Mouse (Mus musculus): ENCODE data around the gene Disp1. TPM values are rescaled to one million over a fixed set of nuclear protein-coding genes. Genes with fewer than 3 reads are reported as not detected.

The Disp1 gene
- polyA plus RNA-seq (2014; fragmentation: Nextera tagmentation; extraction: Ambion mirVana), result 4.4 and 5.5 TPM in 2 replicates

DNA sequence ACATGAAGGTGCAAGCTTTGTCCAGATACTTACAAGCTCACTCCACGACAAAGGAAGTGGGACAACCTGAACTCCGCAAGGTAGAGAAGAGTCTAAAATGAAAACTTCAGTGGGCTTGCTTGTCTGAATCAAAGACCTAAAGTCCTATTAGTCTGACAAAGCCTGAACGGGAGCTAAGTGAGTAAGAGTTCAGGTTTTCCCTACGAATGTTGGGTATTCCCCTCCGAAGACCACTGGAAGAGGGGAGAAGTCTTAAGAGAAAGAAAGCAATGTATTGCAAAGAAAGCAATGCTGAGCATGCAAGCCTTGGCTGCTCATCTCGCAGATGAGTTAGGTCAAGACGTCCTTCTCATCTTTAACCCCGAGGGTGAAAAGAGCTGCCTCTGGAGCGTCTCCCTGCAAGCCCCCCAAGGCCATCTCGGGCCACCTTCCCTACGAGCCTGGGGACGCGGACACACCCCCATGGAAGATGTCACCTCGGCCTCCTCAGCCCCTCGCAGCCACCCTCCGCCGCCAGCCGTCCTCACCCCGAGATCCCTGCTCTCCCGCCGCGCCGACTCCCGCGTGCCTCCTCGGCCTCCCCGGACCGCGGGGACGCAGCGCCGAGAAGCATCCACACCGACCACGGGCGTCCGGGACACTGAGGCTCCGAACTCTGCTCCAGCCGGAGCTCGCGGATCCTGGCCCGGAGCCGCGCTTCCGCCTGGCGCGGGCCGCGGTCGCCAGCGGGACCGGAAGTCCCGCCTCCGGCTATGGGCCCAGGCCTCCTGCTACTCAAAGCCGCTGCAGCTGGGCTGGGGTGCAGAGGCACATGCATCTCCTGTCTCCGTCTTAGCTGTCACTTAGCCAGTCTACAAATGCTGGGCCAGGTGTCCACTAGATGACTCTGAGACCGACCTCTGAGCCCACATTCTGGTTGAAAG lies at the start of gene Disp1:
TSS of gene Disp1 (minus strand) at position 727 of the 923 bp plus-strand sequence.
- Histone ChIP-seq H3K4me2 (ENCODE audit: low read length) (peak within 1 kb of the TSS; percentile 75), H3K9me3 (replicated peaks; ENCODE audit: control insufficient read depth, low read length) (no peaks in the 10 kb centered on the region), H3K4me1 (ENCODE audit: control insufficient read depth, insufficient read depth, low read length) (no peaks in the 10 kb centered on the region), H3K27ac (ENCODE audit: low read depth, low read length) (0 out of 2 replicates have a peak within 1 kb of the TSS, but pooled peaks have one; percentile 28), H3K36me3 (ENCODE audit: control insufficient read depth, insufficient read depth, low read length) (no peaks in the 10 kb centered on the region), H3K4me3 (ENCODE audit: low read depth, low read length) (peak within 1 kb of the TSS; percentile 73), H3K9ac (ENCODE audit: low read length) (peak within 1 kb of the TSS; percentile 94), H3K27me3 (replicated peaks; ENCODE audit: control insufficient read depth, insufficient read depth, low read length) (no peaks in the 10 kb centered on the region)
- WGBS, result 3% methylated on average over 56 of the region's 56 CpGs
- ATAC-seq (peak; percentile 95), DNase-seq (ENCODE audit: low spot score) (peak; percentile 86)

DNA sequence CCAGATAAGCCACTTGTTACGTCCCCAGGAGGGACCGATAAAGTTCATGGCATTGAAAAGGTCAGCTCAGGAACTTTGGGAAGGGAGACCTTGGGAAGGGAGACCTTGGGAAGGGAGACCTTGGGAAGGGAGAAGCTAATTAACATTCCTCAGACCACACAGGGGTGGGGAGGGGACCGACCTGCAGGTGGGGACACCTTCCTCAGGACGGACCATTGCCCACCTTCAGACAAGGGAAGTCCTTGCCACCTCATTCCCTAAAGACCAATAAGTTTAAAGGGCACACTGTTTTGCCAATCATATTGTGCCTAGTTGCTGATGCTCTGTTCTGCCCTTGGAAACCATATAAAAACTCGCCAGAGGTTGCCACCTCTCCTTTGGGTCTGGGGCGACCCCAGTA lies 46.3 kb upstream of the Disp1 start:
- no peak overlapping the region for H3K27ac ChIP-seq (ENCODE audit: low read depth, low read length)
- H3K27me3 ChIP-seq (replicated peaks; ENCODE audit: control insufficient read depth, insufficient read depth, low read length), result no peaks in the 10 kb centered on the region
- H3K4me2 ChIP-seq (ENCODE audit: low read length), result no peak overlapping the region
- WGBS, result 76% methylated on average over 6 of the region's 6 CpGs
- H3K9ac ChIP-seq (ENCODE audit: low read length), result no peak overlapping the region
- H3K36me3 ChIP-seq (ENCODE audit: control insufficient read depth, insufficient read depth, low read length), result no peaks in the 10 kb centered on the region
- no peak for ATAC-seq
- no peak for DNase-seq (ENCODE audit: low spot score)
- no peaks in the 10 kb centered on the region for H3K4me1 ChIP-seq (ENCODE audit: control insufficient read depth, insufficient read depth, low read length)
- H3K4me3 ChIP-seq (ENCODE audit: low read depth, low read length), result no peak overlapping the region
- H3K9me3 ChIP-seq (replicated peaks; ENCODE audit: control insufficient read depth, low read length), result no peaks in the 10 kb centered on the region

- ATAC-seq (no peak), DNase-seq (ENCODE audit: low spot score) (no peak)
- no peaks in the 10 kb centered on the region for H3K9me3 ChIP-seq (replicated peaks; ENCODE audit: control insufficient read depth, low read length)
- no peaks in the 10 kb centered on the region for H3K36me3 ChIP-seq (ENCODE audit: control insufficient read depth, insufficient read depth, low read length)
- H3K4me1 ChIP-seq (ENCODE audit: control insufficient read depth, insufficient read depth, low read length), result no peaks in the 10 kb centered on the region
- no peaks in the 10 kb centered on the region for H3K27me3 ChIP-seq (replicated peaks; ENCODE audit: control insufficient read depth, insufficient read depth, low read length)
- H3K4me2 ChIP-seq (ENCODE audit: low read length), result no peak overlapping the region
- WGBS, result 78% methylated on average over 14 of the region's 14 CpGs
- no peak overlapping the region for H3K27ac ChIP-seq (ENCODE audit: low read depth, low read length)
- no peak overlapping the region for H3K9ac ChIP-seq (ENCODE audit: low read length)
- no peak overlapping the region for H3K4me3 ChIP-seq (ENCODE audit: low read depth, low read length)
These were observed 44.7 kb upstream of the Disp1 start for GRCm38 (mm10) chr1:183265921-183266467.

DNA sequence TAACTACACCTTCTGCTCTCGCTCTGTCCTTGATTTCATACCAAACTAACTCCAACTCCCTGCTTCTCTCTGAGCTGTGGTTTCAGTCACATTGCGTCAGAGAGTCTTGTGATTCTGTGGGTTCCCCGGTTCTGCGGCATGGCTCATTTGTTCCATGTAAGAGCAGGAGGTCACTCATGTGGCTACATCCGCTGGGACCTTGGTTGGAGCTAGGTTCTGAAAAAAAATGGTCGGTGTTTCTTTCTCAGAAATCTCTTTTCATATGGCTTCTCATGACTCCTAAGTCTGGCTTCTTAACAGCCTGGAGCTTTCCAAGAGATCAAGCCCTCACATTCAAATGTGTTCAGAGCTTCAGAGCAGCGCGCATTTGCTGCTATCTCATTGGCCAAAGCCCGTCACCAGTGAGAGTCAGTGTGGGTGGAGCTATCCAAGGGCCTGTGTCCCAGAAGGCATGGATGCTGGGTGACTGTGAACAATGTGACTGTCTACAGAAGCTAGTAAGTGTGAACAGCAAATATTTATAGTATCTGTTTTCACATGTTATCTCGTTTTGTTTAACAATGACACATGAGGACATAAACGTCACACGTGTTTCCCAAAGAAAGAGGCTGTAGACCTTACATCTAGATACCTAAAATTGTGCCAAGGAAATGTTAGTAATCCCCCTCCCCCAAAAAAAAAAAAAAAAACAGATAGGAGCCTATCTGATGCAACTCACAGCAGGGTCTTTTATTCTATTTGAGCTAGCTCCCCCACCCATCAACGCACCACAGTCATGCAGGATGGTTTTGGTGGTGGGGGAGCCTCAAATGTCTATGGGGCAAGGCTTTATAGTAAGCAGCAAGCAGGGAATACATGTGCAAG lies 43.1 kb upstream of the Disp1 start:
- no peak overlapping the region for H3K27ac ChIP-seq (ENCODE audit: low read depth, low read length)
- 84% methylated on average over 13 of the region's 13 CpGs for WGBS

DNA sequence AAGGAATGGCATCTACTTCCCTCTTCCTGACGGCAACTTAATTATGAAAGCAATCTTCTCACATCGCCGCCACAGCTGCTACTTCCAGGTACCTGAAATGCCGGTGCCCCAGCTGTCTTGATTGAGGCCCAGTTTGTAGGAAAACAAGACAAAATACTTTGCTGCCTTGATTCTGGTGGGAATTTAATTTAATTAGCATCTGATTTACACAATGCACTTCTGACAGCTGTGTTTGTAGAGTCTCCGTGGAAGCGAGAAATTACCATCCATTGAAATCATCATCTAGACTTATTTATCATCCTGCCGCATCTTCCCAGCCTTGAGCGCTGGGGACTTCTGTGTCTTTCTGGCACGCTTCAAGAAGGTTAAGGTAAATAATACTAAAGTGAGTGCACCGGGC lies 31.3 kb upstream of the Disp1 start:
- DNase-seq (ENCODE audit: low spot score) (peak; percentile 57), ATAC-seq (0 out of 2 replicates have a peak, but pooled peaks have one; percentile 37)
- no peak overlapping the region for H3K9ac ChIP-seq (ENCODE audit: low read length)
- no peak overlapping the region for H3K27ac ChIP-seq (ENCODE audit: low read depth, low read length)
- H3K4me1 ChIP-seq (ENCODE audit: control insufficient read depth, insufficient read depth, low read length), result 0 out of 2 replicates have a peak, but pooled peaks cover 2% of the 10 kb centered on the region
- H3K4me3 ChIP-seq (ENCODE audit: low read depth, low read length), result no peak overlapping the region
- H3K27me3 ChIP-seq (replicated peaks; ENCODE audit: control insufficient read depth, insufficient read depth, low read length), result no peaks in the 10 kb centered on the region
- 45% methylated on average over 10 of the region's 10 CpGs for WGBS
- no peaks in the 10 kb centered on the region for H3K36me3 ChIP-seq (ENCODE audit: control insufficient read depth, insufficient read depth, low read length)
- H3K9me3 ChIP-seq (replicated peaks; ENCODE audit: control insufficient read depth, low read length), result no peaks in the 10 kb centered on the region
- H3K4me2 ChIP-seq (ENCODE audit: low read length), result no peak overlapping the region

More for the DNA sequence above, 43.1 kb upstream of the Disp1 start:
- Histone ChIP-seq H3K36me3 (ENCODE audit: control insufficient read depth, insufficient read depth, low read length) (no peaks in the 10 kb centered on the region), H3K27me3 (replicated peaks; ENCODE audit: control insufficient read depth, insufficient read depth, low read length) (no peaks in the 10 kb centered on the region), H3K9ac (ENCODE audit: low read length) (no peak overlapping the region), H3K4me3 (ENCODE audit: low read depth, low read length) (no peak overlapping the region), H3K4me2 (ENCODE audit: low read length) (no peak overlapping the region), H3K4me1 (ENCODE audit: control insufficient read depth, insufficient read depth, low read length) (no peaks in the 10 kb centered on the region), H3K9me3 (replicated peaks; ENCODE audit: control insufficient read depth, low read length) (no peaks in the 10 kb centered on the region)
- ATAC-seq, result no peak
- DNase-seq (ENCODE audit: low spot score), result peak; percentile 11

- H3K4me3 ChIP-seq (ENCODE audit: low read depth, low read length), result no peak overlapping the region
- ATAC-seq, result no peak
- H3K9me3 ChIP-seq (replicated peaks; ENCODE audit: control insufficient read depth, low read length), result no peaks in the 10 kb centered on the region
- no peaks in the 10 kb centered on the region for H3K27me3 ChIP-seq (replicated peaks; ENCODE audit: control insufficient read depth, insufficient read depth, low read length)
- no peak overlapping the region for H3K27ac ChIP-seq (ENCODE audit: low read depth, low read length)
- H3K4me2 ChIP-seq (ENCODE audit: low read length), result no peak overlapping the region
- H3K9ac ChIP-seq (ENCODE audit: low read length), result no peak overlapping the region
- no peaks in the 10 kb centered on the region for H3K36me3 ChIP-seq (ENCODE audit: control insufficient read depth, insufficient read depth, low read length)
- 72% methylated on average over 2 of the region's 2 CpGs for WGBS
- 0 out of 2 replicates have a peak, but pooled peaks cover 2% of the 10 kb centered on the region for H3K4me1 ChIP-seq (ENCODE audit: control insufficient read depth, insufficient read depth, low read length)
- DNase-seq (ENCODE audit: low spot score), result no peak
These were observed 30.5 kb upstream of the Disp1 start for GRCm38 (mm10) chr1:183251818-183252217.

DNA sequence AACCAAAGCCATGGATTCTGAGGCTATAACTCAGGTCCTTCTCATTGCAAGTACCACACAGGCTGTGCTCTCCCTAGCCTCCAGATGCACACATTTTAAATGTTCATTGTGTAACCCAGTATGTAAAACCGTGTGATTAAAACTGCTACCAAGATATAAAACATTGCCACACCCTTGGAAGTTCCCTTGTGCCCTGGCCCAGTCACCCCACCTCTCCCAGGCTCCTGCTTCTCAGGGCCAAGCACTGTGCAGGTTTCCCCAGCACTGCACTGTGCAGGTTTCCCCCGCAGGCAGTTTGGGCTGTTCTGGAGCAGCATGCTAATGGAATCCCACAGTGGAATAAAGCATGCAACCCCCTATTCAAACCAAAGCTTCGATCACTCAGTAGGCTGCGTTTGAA lies 29.3 kb upstream of the Disp1 start:
- Histone ChIP-seq H3K27me3 (replicated peaks; ENCODE audit: control insufficient read depth, insufficient read depth, low read length) (no peaks in the 10 kb centered on the region), H3K9ac (ENCODE audit: low read length) (no peak overlapping the region), H3K36me3 (ENCODE audit: control insufficient read depth, insufficient read depth, low read length) (no peaks in the 10 kb centered on the region), H3K4me3 (ENCODE audit: low read depth, low read length) (no peak overlapping the region), H3K27ac (ENCODE audit: low read depth, low read length) (no peak overlapping the region), H3K9me3 (replicated peaks; ENCODE audit: control insufficient read depth, low read length) (no peaks in the 10 kb centered on the region), H3K4me2 (ENCODE audit: low read length) (no peak overlapping the region), H3K4me1 (ENCODE audit: control insufficient read depth, insufficient read depth, low read length) (0 out of 2 replicates have a peak, but pooled peaks cover 2% of the 10 kb centered on the region)
- ATAC-seq (no peak), DNase-seq (ENCODE audit: low spot score) (no peak)
- WGBS, result 72% methylated on average over 4 of the region's 4 CpGs

- 36% methylated on average over 1 of the region's 1 CpGs for WGBS
- ATAC-seq (no peak), DNase-seq (ENCODE audit: low spot score) (no peak)
- Histone ChIP-seq H3K4me2 (ENCODE audit: low read length) (no peak overlapping the region), H3K36me3 (ENCODE audit: control insufficient read depth, insufficient read depth, low read length) (no peaks in the 10 kb centered on the region), H3K9ac (ENCODE audit: low read length) (no peak overlapping the region), H3K4me1 (ENCODE audit: control insufficient read depth, insufficient read depth, low read length) (0 out of 2 replicates have a peak, but pooled peaks cover 2% of the 10 kb centered on the region), H3K9me3 (replicated peaks; ENCODE audit: control insufficient read depth, low read length) (no peaks in the 10 kb centered on the region), H3K27ac (ENCODE audit: low read depth, low read length) (no peak overlapping the region), H3K27me3 (replicated peaks; ENCODE audit: control insufficient read depth, insufficient read depth, low read length) (no peaks in the 10 kb centered on the region), H3K4me3 (ENCODE audit: low read depth, low read length) (no peak overlapping the region)
These were observed 26.8 kb upstream of the Disp1 start for GRCm38 (mm10) chr1:183248144-183248543.

Data from forebrain, embryonic 14.5 days (tissue).